Mouse (Mus musculus): ENCODE results near the gene Lsr. TPM values are rescaled to one million over a fixed set of nuclear protein-coding genes. Genes with fewer than 3 reads are reported as not detected.

The Lsr gene
- 1.5 TPM for polyA plus RNA-seq (2014; fragmentation: Illumina TruSeq; extraction: RNeasy Lipid Tissue Mini Kit (QIAGEN cat#74804); ENCODE audit: low read depth, low replicate concordance)

DNA sequence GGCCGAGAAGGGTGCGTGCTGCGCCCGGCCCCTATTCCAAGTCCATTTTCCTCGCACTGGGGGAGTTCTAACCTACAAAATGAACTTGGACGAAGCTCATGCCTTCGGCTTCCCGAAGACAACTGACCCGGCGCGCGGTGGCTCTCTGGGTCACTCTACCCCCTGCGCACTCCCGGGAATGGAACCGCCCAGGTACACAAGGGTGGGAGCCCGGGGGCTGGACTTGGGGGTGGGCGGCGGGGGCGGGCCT, at the start of gene Lsr:
Gene Lsr, minus strand, starts transcription at position 214 of the 250 bp plus-strand sequence.

DNA sequence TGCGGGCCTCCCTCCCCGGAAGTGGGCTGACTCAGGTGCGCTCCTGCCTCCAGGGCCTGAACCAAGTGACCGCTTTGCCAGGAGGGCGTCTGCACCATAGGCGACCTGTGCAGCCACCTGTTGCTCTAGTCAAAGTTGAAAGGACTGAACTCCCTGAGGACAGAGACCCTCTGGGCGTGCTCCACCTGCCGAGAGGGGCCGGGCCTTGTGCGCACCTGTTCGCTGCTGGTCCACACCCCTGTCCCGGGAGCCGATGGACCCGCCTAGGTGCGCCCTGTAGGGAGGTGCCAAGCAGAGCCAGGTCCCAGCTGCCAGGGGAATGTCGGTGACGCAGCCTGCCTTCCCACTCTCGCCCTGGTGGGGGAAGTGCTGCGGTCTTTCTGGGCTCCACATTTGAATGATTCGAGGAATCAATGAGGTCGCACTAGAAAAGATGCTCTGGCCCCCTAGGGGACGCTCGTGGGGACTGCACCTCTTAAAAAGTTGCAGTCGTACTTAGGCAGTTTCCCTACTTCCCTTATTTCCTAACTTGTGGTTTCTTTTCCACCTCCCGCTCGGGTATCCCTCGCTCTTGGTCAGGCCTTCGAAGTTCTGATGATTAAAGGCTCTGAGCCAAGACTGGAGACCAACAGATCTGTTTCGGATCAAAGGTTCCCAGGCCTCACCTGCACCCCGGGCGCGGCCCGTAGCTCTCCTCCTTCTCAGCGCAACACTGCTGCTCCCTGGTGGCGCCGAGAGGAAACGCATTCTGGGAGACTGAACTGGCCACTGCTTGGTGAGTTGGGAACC, 431 bp upstream of the Lsr start, which contains the start of gene Fam187b:
Gene Fam187b, plus strand, starts transcription at position 290 of the 789 bp plus-strand sequence.

DNA sequence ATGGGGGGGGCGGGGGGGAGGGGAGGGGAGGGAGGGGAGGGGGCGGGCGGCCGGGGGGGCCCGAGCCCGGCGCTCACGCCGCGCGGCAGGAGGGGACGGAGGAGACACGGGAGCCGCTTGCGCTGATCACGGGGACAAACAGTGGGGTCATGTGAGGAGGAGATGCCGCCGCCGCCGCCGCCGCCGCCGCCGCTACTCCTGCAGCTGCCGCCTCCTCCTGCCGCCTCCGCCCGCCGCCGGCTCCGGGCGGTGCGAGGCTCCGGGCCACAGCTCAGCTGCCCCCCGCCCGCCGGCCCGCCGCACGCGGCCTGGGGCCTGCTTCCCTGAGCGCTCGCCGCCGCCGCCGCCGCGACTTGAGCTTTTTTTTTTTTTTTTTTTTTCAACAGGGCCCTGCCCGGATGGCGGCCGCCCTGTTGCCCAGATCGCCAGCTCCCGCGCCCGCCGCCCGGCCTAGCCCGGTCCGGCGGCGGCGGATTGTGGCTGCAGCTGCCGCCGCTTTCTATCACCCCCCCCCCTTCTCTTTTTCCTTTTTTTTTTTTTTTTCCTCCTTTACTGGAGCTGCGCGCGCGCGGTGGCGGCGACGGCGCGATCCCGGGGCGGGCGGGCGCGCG, 16.4 kb downstream of the Lsr start, which contains the start of gene Usf2:
Gene Usf2, minus strand, starts transcription at position 48 of the 611 bp plus-strand sequence.

DNA sequence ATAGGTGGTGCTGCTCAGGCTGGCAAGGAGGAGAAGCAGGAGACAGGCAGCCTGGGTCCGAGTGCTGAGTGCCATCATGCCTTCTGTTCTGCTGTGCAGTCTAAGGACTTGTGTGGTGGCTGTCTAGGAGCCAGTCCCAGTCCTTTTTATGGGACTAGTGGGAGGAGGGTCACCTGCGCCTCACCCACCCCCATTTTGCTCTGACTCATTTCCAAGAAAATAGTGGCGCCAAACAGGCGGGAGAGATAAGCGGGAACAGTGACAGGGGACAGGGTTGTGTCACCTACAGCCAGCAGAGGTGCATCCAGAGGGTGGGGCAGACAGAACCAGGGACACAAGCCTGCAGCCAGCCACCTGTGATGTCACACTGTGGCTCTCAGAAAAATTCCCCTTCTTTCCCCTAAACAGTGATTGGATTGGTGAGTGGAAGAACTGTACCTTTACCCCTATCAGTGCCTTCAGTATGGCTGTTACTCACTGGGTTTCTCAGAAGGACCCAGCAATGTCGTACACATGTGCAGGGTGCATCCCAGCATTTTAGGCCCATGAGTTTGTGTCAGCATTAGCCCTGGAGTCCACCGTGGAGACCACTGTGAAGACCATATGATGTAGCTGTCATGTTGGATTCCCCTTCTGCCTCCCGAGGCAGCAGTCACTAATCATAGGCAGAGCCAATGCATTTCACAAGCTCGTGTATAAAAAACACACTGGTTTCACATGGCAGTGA, 29.2 kb downstream of the Lsr start, which contains the start of gene Hamp:
Gene Hamp, minus strand, starts transcription at position 124 of the 727 bp plus-strand sequence.

DNA sequence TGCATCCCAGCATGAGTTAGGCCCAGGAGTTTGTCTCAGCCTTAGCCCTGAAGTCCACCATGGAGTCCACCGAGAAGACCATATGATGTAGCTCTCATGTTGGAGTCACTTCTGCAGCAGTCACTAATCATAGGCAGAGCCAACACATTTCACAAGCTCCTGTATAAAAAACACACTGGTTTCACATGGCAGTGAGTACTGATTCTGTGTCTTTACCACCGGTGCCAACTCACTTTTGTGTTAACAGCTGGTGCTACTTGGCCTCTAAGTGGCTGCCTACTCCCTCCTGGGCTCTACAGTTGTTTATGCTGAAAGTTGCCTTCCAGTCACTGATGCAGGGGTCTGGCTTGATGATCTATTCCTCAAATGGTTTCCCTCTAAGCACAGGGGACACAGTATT, 48.7 kb downstream of the Lsr start, which contains the start of gene Hamp2:
Gene Hamp2, minus strand, starts transcription at position 101 of the 400 bp plus-strand sequence.

DNA sequence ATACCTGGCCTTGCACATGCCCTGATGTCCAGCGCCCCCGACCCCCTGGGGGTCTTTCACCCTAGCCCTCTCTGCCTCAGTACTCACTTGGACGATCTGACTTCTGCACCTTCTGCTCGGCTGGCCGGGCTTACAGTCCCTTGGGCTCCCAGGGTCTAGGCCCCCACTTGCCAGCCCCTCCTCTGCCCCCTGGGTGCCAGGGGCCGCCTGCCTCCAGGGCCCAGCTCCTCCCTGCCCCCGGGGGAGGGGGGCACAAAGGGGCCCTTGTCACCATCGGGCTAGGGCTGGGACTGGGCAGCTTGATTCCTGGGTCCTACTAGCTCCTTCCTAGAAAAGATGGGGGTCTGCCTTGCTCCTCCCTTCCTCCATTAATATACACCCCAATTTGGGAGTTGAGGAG, 58.5 kb downstream of the Lsr start, which contains the start of gene Mag:
Gene Mag, minus strand, starts transcription at position 142 of the 400 bp plus-strand sequence.

Other genes with a start within 250 kb of the Lsr start
- gene Tmem147, start 243.9 kb downstream of the Lsr start, polyA plus RNA-seq (2014; fragmentation: Illumina TruSeq; extraction: RNeasy Lipid Tissue Mini Kit (QIAGEN cat#74804); ENCODE audit: low read depth, low replicate concordance): 25.1 TPM
- gene Gapdhs, start 229.8 kb downstream of the Lsr start, polyA plus RNA-seq (2014; fragmentation: Illumina TruSeq; extraction: RNeasy Lipid Tissue Mini Kit (QIAGEN cat#74804); ENCODE audit: low read depth, low replicate concordance): not detected
- gene Sbsn, start 222.0 kb downstream of the Lsr start, polyA plus RNA-seq (2014; fragmentation: Illumina TruSeq; extraction: RNeasy Lipid Tissue Mini Kit (QIAGEN cat#74804); ENCODE audit: low read depth, low replicate concordance): 0.24 TPM
- not detected for gene Dmkn, start 209.7 kb downstream of the Lsr start, polyA plus RNA-seq (2014; fragmentation: Illumina TruSeq; extraction: RNeasy Lipid Tissue Mini Kit (QIAGEN cat#74804); ENCODE audit: low read depth, low replicate concordance)
- not detected for gene Krtdap, start 185.6 kb downstream of the Lsr start, polyA plus RNA-seq (2014; fragmentation: Illumina TruSeq; extraction: RNeasy Lipid Tissue Mini Kit (QIAGEN cat#74804); ENCODE audit: low read depth, low replicate concordance)
- not detected for gene Ffar2, start 149.7 kb downstream of the Lsr start, polyA plus RNA-seq (2014; fragmentation: Illumina TruSeq; extraction: RNeasy Lipid Tissue Mini Kit (QIAGEN cat#74804); ENCODE audit: low read depth, low replicate concordance)
- gene Ffar3, start 117.3 kb downstream of the Lsr start, polyA plus RNA-seq (2014; fragmentation: Illumina TruSeq; extraction: RNeasy Lipid Tissue Mini Kit (QIAGEN cat#74804); ENCODE audit: low read depth, low replicate concordance): not detected
- not detected for gene Ffar1, start 111.9 kb downstream of the Lsr start, polyA plus RNA-seq (2014; fragmentation: Illumina TruSeq; extraction: RNeasy Lipid Tissue Mini Kit (QIAGEN cat#74804); ENCODE audit: low read depth, low replicate concordance)
- not detected for gene Cd22, start 93.1 kb downstream of the Lsr start, polyA plus RNA-seq (2014; fragmentation: Illumina TruSeq; extraction: RNeasy Lipid Tissue Mini Kit (QIAGEN cat#74804); ENCODE audit: low read depth, low replicate concordance)
- not detected for gene Mag, start 58.6 kb downstream of the Lsr start, polyA plus RNA-seq (2014; fragmentation: Illumina TruSeq; extraction: RNeasy Lipid Tissue Mini Kit (QIAGEN cat#74804); ENCODE audit: low read depth, low replicate concordance)
- not detected for gene Hamp2, start 48.8 kb downstream of the Lsr start, polyA plus RNA-seq (2014; fragmentation: Illumina TruSeq; extraction: RNeasy Lipid Tissue Mini Kit (QIAGEN cat#74804); ENCODE audit: low read depth, low replicate concordance)
- not detected for gene Hamp, start 29.4 kb downstream of the Lsr start, polyA plus RNA-seq (2014; fragmentation: Illumina TruSeq; extraction: RNeasy Lipid Tissue Mini Kit (QIAGEN cat#74804); ENCODE audit: low read depth, low replicate concordance)
- gene Usf2, start 16.7 kb downstream of the Lsr start, polyA plus RNA-seq (2014; fragmentation: Illumina TruSeq; extraction: RNeasy Lipid Tissue Mini Kit (QIAGEN cat#74804); ENCODE audit: low read depth, low replicate concordance): 37.8 TPM
- gene Fam187b, start 326 bp upstream of the Lsr start, polyA plus RNA-seq (2014; fragmentation: Illumina TruSeq; extraction: RNeasy Lipid Tissue Mini Kit (QIAGEN cat#74804); ENCODE audit: low read depth, low replicate concordance): 3.2 TPM
- gene Fxyd5, start 69.0 kb upstream of the Lsr start, polyA plus RNA-seq (2014; fragmentation: Illumina TruSeq; extraction: RNeasy Lipid Tissue Mini Kit (QIAGEN cat#74804); ENCODE audit: low read depth, low replicate concordance): 3.3 TPM
- gene Fxyd7, start 78.0 kb upstream of the Lsr start, polyA plus RNA-seq (2014; fragmentation: Illumina TruSeq; extraction: RNeasy Lipid Tissue Mini Kit (QIAGEN cat#74804); ENCODE audit: low read depth, low replicate concordance): not detected
- gene Fxyd1, start 83.7 kb upstream of the Lsr start, polyA plus RNA-seq (2014; fragmentation: Illumina TruSeq; extraction: RNeasy Lipid Tissue Mini Kit (QIAGEN cat#74804); ENCODE audit: low read depth, low replicate concordance): not detected
- gene Lgi4, start 85.9 kb upstream of the Lsr start, polyA plus RNA-seq (2014; fragmentation: Illumina TruSeq; extraction: RNeasy Lipid Tissue Mini Kit (QIAGEN cat#74804); ENCODE audit: low read depth, low replicate concordance): 0.12 TPM
- not detected for gene Fxyd3, start 103.2 kb upstream of the Lsr start, polyA plus RNA-seq (2014; fragmentation: Illumina TruSeq; extraction: RNeasy Lipid Tissue Mini Kit (QIAGEN cat#74804); ENCODE audit: low read depth, low replicate concordance)
- 7.6 TPM for gene Hpn, start 141.8 kb upstream of the Lsr start, polyA plus RNA-seq (2014; fragmentation: Illumina TruSeq; extraction: RNeasy Lipid Tissue Mini Kit (QIAGEN cat#74804); ENCODE audit: low read depth, low replicate concordance)
- gene Scn1b, start 153.5 kb upstream of the Lsr start, polyA plus RNA-seq (2014; fragmentation: Illumina TruSeq; extraction: RNeasy Lipid Tissue Mini Kit (QIAGEN cat#74804); ENCODE audit: low read depth, low replicate concordance): 1.9 TPM
- 3.3 TPM for gene Gramd1a, start 182.4 kb upstream of the Lsr start, polyA plus RNA-seq (2014; fragmentation: Illumina TruSeq; extraction: RNeasy Lipid Tissue Mini Kit (QIAGEN cat#74804); ENCODE audit: low read depth, low replicate concordance)

All from kidney, adult 10 weeks (tissue).